Mouse (Mus musculus) embryonic facial prominence, embryonic 14.5 days (tissue): ENCODE results near the gene B830017H08Rik. TPM values are rescaled to one million over a fixed set of nuclear protein-coding genes. Genes with fewer than 3 reads are reported as not detected.

ENCODE experiments used
- ATAC-seq: fragments of 200-750 bp; cut with Nextera tagmentation; 2 replicates; pipeline ENCODE4 v1.8.0; 2017; ENCODE audit warnings: low read depth, moderate number of reproducible peaks, moderate TSS enrichment
- DNase-seq: peaks from one replicate; pipeline ENCODE4 v3.0.0-alpha.2; 2015; ENCODE audit warnings: low spot score
- H3K27ac ChIP-seq: fragments of 300-500 bp; sonication (generic); replicated peaks from 2 replicates; pipeline ENCODE4 v1.5.1; 2014; ENCODE audit warnings: low read depth, mild to moderate bottlenecking, low read length, moderate library complexity
- H3K27me3 ChIP-seq: fragments of 300-500 bp; sonication (generic); replicated peaks from 2 replicates; pipeline ENCODE4 v1.6.1; 2014; ENCODE audit warnings: low read length; ENCODE audit not compliant: control insufficient read depth, insufficient read depth
- H3K36me3 ChIP-seq: fragments of 300-500 bp; sonication (generic); 2 replicates; pipeline ENCODE4 v1.6.1; 2014; ENCODE audit warnings: low read length, mixed read lengths; ENCODE audit not compliant: control insufficient read depth, insufficient read depth
- H3K4me1 ChIP-seq: fragments of 300-500 bp; sonication (generic); 2 replicates; pipeline ENCODE4 v1.6.1; 2014; ENCODE audit warnings: antibody characterized with exemption, low read length; ENCODE audit not compliant: control insufficient read depth, insufficient read depth
- H3K4me2 ChIP-seq: fragments of 300-500 bp; sonication (generic); 2 replicates; pipeline ENCODE4 v1.6.1; 2014; ENCODE audit warnings: low read depth, mild to moderate bottlenecking, low read length, moderate library complexity, mixed read lengths
- H3K4me3 ChIP-seq: fragments of 300-500 bp; sonication (generic); 2 replicates; pipeline ENCODE4 v1.5.1; 2014; ENCODE audit warnings: low read depth, mild to moderate bottlenecking, low read length
- H3K9ac ChIP-seq: fragments of 300-500 bp; sonication (generic); 2 replicates; pipeline ENCODE4 v1.6.1; 2014; ENCODE audit warnings: low read depth, mild to moderate bottlenecking, low read length, moderate library complexity, mixed read lengths
- H3K9me3 ChIP-seq: fragments of 300-500 bp; sonication (generic); 2 replicates; pipeline ENCODE4 v1.6.1; 2016; ENCODE audit warnings: low read length; ENCODE audit not compliant: control insufficient read depth
- whole genome bisulfite sequencing: fragments of 180-500 bp; shearing (Covaris S2); extraction: QIAGEN DNeasy Blood & Tissue Kit; methylation state at CpG from one replicate; pipeline ENCODE4 v1.1.7; 2014; 5-methylcytosine and 5-hydroxymethylcytosine counted together
- polyA plus RNA-seq: library from polyadenylated mRNA; unstranded; fragments of >200 nt; fragmentation: Nextera tagmentation; extraction: Ambion mirVana; gene quantifications from 2 replicates; pipeline ENCODE4 v1.2.1, GENCODE M21; 2014

Gene B830017H08Rik
- polyA plus RNA-seq, 1 experiment from 2014 or later, result 0.46 TPM

- no peaks in the 10 kb centered on the region for H3K9me3 ChIP-seq
- H3K4me1 ChIP-seq, result peaks cover 94% of the 10 kb centered on the region
- DNase-seq, result peak; percentile 12
- peak overlapping the region; percentile 63; the same call in 1 of the 2 replicates for H3K27ac ChIP-seq
- H3K4me2 ChIP-seq, result peak overlapping the region; percentile 59
- 22% methylated on average over 7 of the region's 7 CpGs for WGBS
- peaks cover 47% of the 10 kb centered on the region for H3K36me3 ChIP-seq
- no peak for ATAC-seq
- peak overlapping the region; percentile 52 for H3K9ac ChIP-seq
- peak overlapping the region; percentile 33 for H3K4me3 ChIP-seq
- H3K27me3 ChIP-seq, result peaks cover 41% of the 10 kb centered on the region
These were observed 27.9 kb upstream of the B830017H08Rik start for GRCm38 (mm10) chr16:17804982-17805381.

- ATAC-seq, result no peak
- H3K27me3 ChIP-seq, result peaks cover 32% of the 10 kb centered on the region
These were observed 26.2 kb upstream of the B830017H08Rik start for GRCm38 (mm10) chr16:17806581-17807191.

GRCm38 (mm10) chr16:17807192-17808009 is 25.5 kb upstream of the B830017H08Rik start:
- Histone ChIP-seq H3K36me3 (peaks cover 47% of the 10 kb centered on the region), H3K9ac (peak overlapping the region; percentile 74)
- peak; percentile 76 for ATAC-seq

More at GRCm38 (mm10) chr16:17806581-17807191, 26.2 kb upstream of the B830017H08Rik start:
- Histone ChIP-seq H3K4me1 (peaks cover 90% of the 10 kb centered on the region), H3K9ac (peak overlapping the region; percentile 74), H3K9me3 (no peaks in the 10 kb centered on the region), H3K27ac (peak overlapping the region; percentile 90), H3K36me3 (peaks cover 47% of the 10 kb centered on the region), H3K4me2 (peak overlapping the region; percentile 77), H3K4me3 (peak overlapping the region; percentile 38)
- WGBS, result 5% methylated on average over 31 of the region's 50 CpGs
- DNase-seq, result peak; percentile 10

GRCm38 (mm10) chr16:17809125-17809524 is 23.8 kb upstream of the B830017H08Rik start:
- Histone ChIP-seq H3K36me3 (peaks cover 31% of the 10 kb centered on the region), H3K27me3 (peaks cover 7% of the 10 kb centered on the region), H3K27ac (peak overlapping the region; percentile 96), H3K9ac (no peak overlapping the region), H3K4me1 (peaks cover 66% of the 10 kb centered on the region), H3K9me3 (no peaks in the 10 kb centered on the region), H3K4me3 (no peak overlapping the region), H3K4me2 (peak overlapping the region; percentile 18)
- ATAC-seq (no peak), DNase-seq (peak; percentile 36)
- WGBS, result 69% methylated on average over 4 of the region's 4 CpGs

More at GRCm38 (mm10) chr16:17807192-17808009, 25.5 kb upstream of the B830017H08Rik start:
- peaks cover 83% of the 10 kb centered on the region for H3K4me1 ChIP-seq
- peak; percentile 96 for DNase-seq
- WGBS, result 4% methylated on average over 29 of the region's 73 CpGs
- peak overlapping the region; percentile 90 for H3K27ac ChIP-seq
- H3K4me3 ChIP-seq, result peak overlapping the region; percentile 38
- no peaks in the 10 kb centered on the region for H3K9me3 ChIP-seq
- peaks cover 24% of the 10 kb centered on the region for H3K27me3 ChIP-seq
- peak overlapping the region; percentile 77 for H3K4me2 ChIP-seq

GRCm38 (mm10) chr16:17809711-17810110 is 23.2 kb upstream of the B830017H08Rik start:
- WGBS, result 9% methylated on average over 7 of the region's 7 CpGs

DNA sequence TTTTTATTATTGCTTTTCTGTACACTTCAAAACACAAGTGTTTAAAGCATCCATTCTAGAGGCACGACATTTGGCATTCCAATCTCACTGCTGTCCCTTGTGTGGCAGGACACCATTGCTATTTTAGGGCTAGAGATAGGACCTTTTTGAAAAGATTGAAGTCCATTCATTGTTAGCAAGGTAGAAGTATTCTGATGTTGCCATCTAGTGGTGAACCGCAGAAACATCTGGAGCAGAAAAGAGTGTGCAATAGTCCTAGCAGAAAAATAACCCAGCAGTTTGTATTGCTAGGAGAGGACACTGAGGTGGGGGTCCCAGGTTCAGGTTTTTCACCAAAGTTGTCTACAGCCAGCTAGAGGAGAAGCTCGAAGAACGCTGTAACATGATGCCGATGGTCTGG is 20.8 kb upstream of the B830017H08Rik start:
- no peaks in the 10 kb centered on the region for H3K9me3 ChIP-seq
- no peak overlapping the region for H3K9ac ChIP-seq
- peaks cover 45% of the 10 kb centered on the region for H3K4me1 ChIP-seq
- H3K27ac ChIP-seq, result no peak overlapping the region
- DNase-seq, result peak; percentile 81
- H3K4me2 ChIP-seq, result no peak overlapping the region
- peaks cover 15% of the 10 kb centered on the region for H3K36me3 ChIP-seq
- no peak for ATAC-seq
- H3K4me3 ChIP-seq, result no peak overlapping the region
- WGBS, result 7% methylated on average over 5 of the region's 5 CpGs
- no peaks in the 10 kb centered on the region for H3K27me3 ChIP-seq

More at GRCm38 (mm10) chr16:17809711-17810110, 23.2 kb upstream of the B830017H08Rik start:
- peak; percentile 95 for DNase-seq
- Histone ChIP-seq H3K9me3 (no peaks in the 10 kb centered on the region), H3K4me3 (no peak overlapping the region), H3K9ac (no peak overlapping the region), H3K4me1 (peaks cover 60% of the 10 kb centered on the region), H3K27ac (peak overlapping the region; percentile 96), H3K4me2 (peak overlapping the region; percentile 18), H3K36me3 (peaks cover 26% of the 10 kb centered on the region), H3K27me3 (peaks cover 6% of the 10 kb centered on the region; the same call in 1 of the 2 replicates)
- ATAC-seq, result peak; percentile 78

GRCm38 (mm10) chr16:17813173-17813572 is 19.7 kb upstream of the B830017H08Rik start:
- no peaks in the 10 kb centered on the region for H3K9me3 ChIP-seq
- DNase-seq (peak; percentile 13), ATAC-seq (no peak)
- H3K4me2 ChIP-seq, result no peak overlapping the region
- H3K36me3 ChIP-seq, result 0 out of 2 replicates have a peak, but pooled peaks cover 5% of the 10 kb centered on the region
- peaks cover 34% of the 10 kb centered on the region for H3K4me1 ChIP-seq
- no peak overlapping the region for H3K4me3 ChIP-seq
- WGBS, result 33% methylated on average over 4 of the region's 4 CpGs
- H3K27ac ChIP-seq, result no peak overlapping the region
- no peak overlapping the region for H3K9ac ChIP-seq
- no peaks in the 10 kb centered on the region for H3K27me3 ChIP-seq

GRCm38 (mm10) chr16:17815411-17816402 is 17.2 kb upstream of the B830017H08Rik start:
- ATAC-seq (peak; percentile 90), DNase-seq (peak; percentile 91)
- Histone ChIP-seq H3K9me3 (no peaks in the 10 kb centered on the region), H3K27ac (peak overlapping the region; percentile 69), H3K9ac (peak overlapping the region; percentile 74), H3K4me2 (peak overlapping the region; percentile 71), H3K4me1 (peaks cover 12% of the 10 kb centered on the region; the same call in 1 of the 2 replicates), H3K27me3 (no peaks in the 10 kb centered on the region), H3K4me3 (peak overlapping the region; percentile 49), H3K36me3 (no peaks in the 10 kb centered on the region)
- WGBS, result 3% methylated on average over 39 of the region's 63 CpGs
